Mouse (Mus musculus) intestine, embryonic 16.5 days (tissue): Measurements from ENCODE around the gene Mul1. TPM values are rescaled to one million over a fixed set of nuclear protein-coding genes. Genes with fewer than 3 reads are reported as not detected.

ENCODE experiments used
- polyA plus RNA-seq: library from polyadenylated mRNA; unstranded; fragments of >200 nt; fragmentation: Nextera tagmentation; extraction: Ambion mirVana; gene quantifications from 2 replicates; pipeline ENCODE4 v1.2.1, GENCODE M21; 2015

Gene Mul1
- polyA plus RNA-seq, 1 experiment from 2014 or later = 32.7 TPM

Other genes starting within 250 kb of the Mul1 start
- gene Hp1bp3, start 218.4 kb upstream of the Mul1 start, polyA plus RNA-seq = 108 and 113 TPM in 2 replicates
- 0.50 and 0.54 TPM in 2 replicates for gene Sh2d5, start 184.3 kb upstream of the Mul1 start, polyA plus RNA-seq
- 1.0 and 1.3 TPM in 2 replicates for gene Kif17, start 184.2 kb upstream of the Mul1 start, polyA plus RNA-seq
- gene Ddost, start 129.9 kb upstream of the Mul1 start, polyA plus RNA-seq = 415 and 427 TPM in 2 replicates
- gene Pink1, start 108.4 kb upstream of the Mul1 start, polyA plus RNA-seq = 30.7 and 38.9 TPM in 2 replicates
- gene Cda, start 66.7 kb upstream of the Mul1 start, polyA plus RNA-seq = 39.2 and 42.4 TPM in 2 replicates
- not detected in 2 replicates for gene Fam43b, start 38.1 kb upstream of the Mul1 start, polyA plus RNA-seq
- 3.5 and 3.6 TPM in 2 replicates for gene Camk2n1, start 19.6 kb downstream of the Mul1 start, polyA plus RNA-seq
- 0.11 and 0.23 TPM in 2 replicates for gene Vwa5b1, start 201.2 kb downstream of the Mul1 start, polyA plus RNA-seq